In the genomic region with DNA sequence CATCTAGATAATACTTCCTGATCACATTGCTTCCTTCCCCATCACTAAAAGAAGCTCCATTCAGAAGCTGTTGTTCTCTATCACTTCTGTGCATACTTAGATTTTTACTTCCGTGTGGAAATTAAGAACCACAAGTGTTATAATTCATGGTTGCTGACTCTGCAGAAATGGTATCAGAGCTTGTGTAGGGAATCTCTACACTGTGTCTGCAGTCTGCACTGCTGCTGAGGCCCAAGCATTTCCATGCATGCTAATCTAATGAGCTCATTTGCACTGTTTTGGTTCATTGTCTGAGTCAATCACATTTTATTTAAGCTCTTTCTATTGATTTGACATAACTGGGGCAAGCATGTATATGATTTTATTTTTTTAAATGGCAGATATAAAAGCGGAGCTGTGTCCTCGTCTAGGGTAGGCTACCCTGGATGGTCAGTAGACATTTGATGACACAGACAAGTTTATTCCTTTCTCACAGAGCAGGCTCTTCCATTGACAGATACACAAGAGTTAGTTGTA, we compare ENCODE assay signal across 27 mouse cellular contexts.
DNase-seq lines count a peak whose midpoint lies in the region; ATAC-seq and TF ChIP-seq lines count a peak whose summit lies in the region.
"Had no signal": no experiment of that assay in that cellular context is flagged by ENCODE, and none has a peak within 500 bp of the region (broad histone marks: within the 10 kb centered on the region; RNA-seq: fewer than 3 reads in every experiment).

No protein-coding gene starts in this region.

- no peaks in the 10 kb centered on the region for H3K4me1 ChIP-seq in forebrain, embryonic 14.5 days (ENCODE audit: control insufficient read depth, insufficient read depth, low read length)
- no peaks in the 10 kb centered on the region for H3K4me1 ChIP-seq in forebrain, embryonic 10.5 days
- H3K4me1 ChIP-seq in CH12.LX (ENCODE audit: control insufficient read depth in 1 of 2, insufficient read depth in 2 of 2), result no peaks in the 10 kb centered on the region
- H3K4me1 ChIP-seq: embryonic facial prominence, embryonic 12.5 days; embryonic facial prominence, embryonic 15.5 days; forebrain, embryonic 12.5 days; heart, embryonic 12.5 days; heart, embryonic 15.5 days had no signal

- no peak for TF ChIP-seq RAD21 in CH12.LX (IDR thresholded peaks at IDR 0.05; ENCODE audit: low read depth, low read length)

- no peaks in the 10 kb centered on the region for H3K27me3 ChIP-seq in forebrain, embryonic 14.5 days (replicated peaks; ENCODE audit: control insufficient read depth, insufficient read depth, low read length)
- H3K27me3 ChIP-seq in forebrain, embryonic 10.5 days (ENCODE audit: poor library complexity, severe bottlenecking), result no peaks in the 10 kb centered on the region
- H3K27me3 ChIP-seq in CH12.LX (replicated peaks), result no peaks in the 10 kb centered on the region
- H3K27me3 ChIP-seq: embryonic facial prominence, embryonic 12.5 days; embryonic facial prominence, embryonic 15.5 days; forebrain, embryonic 12.5 days; heart, embryonic 12.5 days; heart, embryonic 15.5 days had no signal

- no peak overlapping the region for H3K9ac ChIP-seq in forebrain, embryonic 14.5 days (ENCODE audit: low read length)
- H3K9ac ChIP-seq in CH12.LX (ENCODE audit: insufficient read depth, low read depth), result no peak overlapping the region
- H3K9ac ChIP-seq: embryonic facial prominence, embryonic 12.5 days; embryonic facial prominence, embryonic 15.5 days; forebrain, embryonic 12.5 days; heart, embryonic 12.5 days; heart, embryonic 15.5 days; hindbrain, embryonic 14.5 days had no signal

- no peaks in the 10 kb centered on the region for H3K9me3 ChIP-seq in forebrain, embryonic 14.5 days (replicated peaks; ENCODE audit: control insufficient read depth, low read length)
- H3K9me3 ChIP-seq in forebrain, embryonic 10.5 days, result no peaks in the 10 kb centered on the region
- H3K9me3 ChIP-seq in CH12.LX (replicated peaks; ENCODE audit: low read length), result peaks cover 35% of the 10 kb centered on the region
- H3K9me3 ChIP-seq: embryonic facial prominence, embryonic 12.5 days; embryonic facial prominence, embryonic 15.5 days; forebrain, embryonic 12.5 days; heart, embryonic 12.5 days; heart, embryonic 15.5 days had no signal

- TF ChIP-seq POLR2A in CH12.LX (IDR thresholded peaks at IDR 0.05; ENCODE audit: low read depth, low read length), result no peak

- no peak for TF ChIP-seq EP300 in CH12.LX (IDR thresholded peaks at IDR 0.05; ENCODE audit: low read length)

- in situ Hi-C loops in CH12.LX (cut with MboI; ENCODE audit: low pct_ligation_motif_present, low pct_unique_long_range_greater_than_20kb, low sequenced_read_pairs), result no loop called here

- no peak overlapping the region for H3K4me3 ChIP-seq in forebrain, embryonic 14.5 days (ENCODE audit: low read depth, low read length)
- H3K4me3 ChIP-seq in forebrain, embryonic 10.5 days, result no peak overlapping the region
- no peak overlapping the region for H3K4me3 ChIP-seq in CH12.LX (replicated peaks in 1 of 3; ENCODE audit: low read depth in 2 of 3, low read length in 2 of 3, poor library complexity in 1 of 3)
- H3K4me3 ChIP-seq: embryonic facial prominence, embryonic 12.5 days; embryonic facial prominence, embryonic 15.5 days; forebrain, embryonic 12.5 days; heart, embryonic 12.5 days; heart, embryonic 15.5 days had no signal

- no peak overlapping the region for H3K27ac ChIP-seq in forebrain, embryonic 14.5 days (ENCODE audit: low read depth, low read length)
- H3K27ac ChIP-seq in forebrain, embryonic 10.5 days, result no peak overlapping the region
- no peak overlapping the region for H3K27ac ChIP-seq in CH12.LX (ENCODE audit: insufficient read depth, low read depth)
- H3K27ac ChIP-seq: embryonic facial prominence, embryonic 12.5 days; embryonic facial prominence, embryonic 15.5 days; forebrain, embryonic 12.5 days; heart, embryonic 15.5 days; hindbrain, embryonic 14.5 days; hindbrain, postnatal 0 days had no signal

- no peak for ATAC-seq in forebrain, embryonic 14.5 days
- ATAC-seq: hindbrain, postnatal 0 days; inflammation-experienced regulatory T-cells, adult 6 months; intestine, embryonic 16.5 days; Patski had no signal

- H3K36me3 ChIP-seq in forebrain, embryonic 14.5 days (ENCODE audit: control insufficient read depth, insufficient read depth, low read length), result no peaks in the 10 kb centered on the region
- H3K36me3 ChIP-seq in forebrain, embryonic 10.5 days (replicated peaks), result no peaks in the 10 kb centered on the region
- H3K36me3 ChIP-seq in CH12.LX (replicated peaks in 1 of 2; ENCODE audit: control insufficient read depth in 1 of 2, insufficient read depth in 1 of 2, low read length in 1 of 2), result no peaks in the 10 kb centered on the region
- H3K36me3 ChIP-seq: embryonic facial prominence, embryonic 12.5 days; embryonic facial prominence, embryonic 15.5 days; forebrain, embryonic 12.5 days; heart, embryonic 12.5 days; heart, embryonic 15.5 days had no signal

- H3K79me2 ChIP-seq in CH12.LX (replicated peaks; ENCODE audit: control insufficient read depth, extremely low read depth, insufficient read depth, poor library complexity, severe bottlenecking), result no peaks in the 10 kb centered on the region

- intact Hi-C loops in heart, postnatal 10 days (cut with DNase I), result no loop called here

- peak; percentile 3 for DNase-seq in forebrain, embryonic 14.5 days (ENCODE audit: low spot score)
- no peak for DNase-seq in forebrain, embryonic 10.5 days (ENCODE audit: extremely low spot score, low spot score)
- DNase-seq in CH12.LX (ENCODE audit: extremely low read depth), result no peak
- DNase-seq in Muller cell, postnatal 12 days (ENCODE audit: inconsistent ontology term), result peak; percentile 64
- DNase-seq in retina, embryonic 14.5 days (ENCODE audit: low spot score), result peak; percentile 69
- no peak for DNase-seq in lung, postnatal 25 days (ENCODE audit: low spot score)
- no peak for DNase-seq in cerebellum, postnatal 14 days
- no peak for DNase-seq in heart, postnatal 10 days
- DNase-seq: adrenal gland, postnatal 10 days; adrenal gland, postnatal 36 days; cerebellum, adult 11-12 months; cerebellum, adult 9-10 months; cerebellum, postnatal 25 days; gastrocnemius, postnatal 36 days; heart, postnatal 14 days; heart, postnatal 4 days; kidney, adult 18-20 months had no signal

- no peak overlapping the region for H3K4me2 ChIP-seq in forebrain, embryonic 14.5 days (ENCODE audit: low read length)
- H3K4me2 ChIP-seq in CH12.LX (ENCODE audit: insufficient read depth, low read depth, poor library complexity, severe bottlenecking), result no peak overlapping the region
- H3K4me2 ChIP-seq: embryonic facial prominence, embryonic 12.5 days; embryonic facial prominence, embryonic 15.5 days; forebrain, embryonic 12.5 days; heart, embryonic 12.5 days; heart, embryonic 15.5 days; hindbrain, embryonic 14.5 days had no signal

- TF ChIP-seq CTCF in CH12.LX (conservative IDR thresholded peaks at IDR 0.05 in 1 of 2, IDR thresholded peaks at IDR 0.05 in 1 of 2; ENCODE audit: low read depth in 2 of 2, low read length in 2 of 2), result no peak

- WGBS in forebrain, embryonic 14.5 days, result 84% methylated on average over 3 of the region's 3 CpGs
- 89% methylated on average over 3 of the region's 3 CpGs for WGBS in forebrain, embryonic 10.5 days

- dilution Hi-C loops in CH12.LX (cut with MboI; ENCODE audit: extremely low pct_ligation_motif_present, extremely low pct_unique_long_range_greater_than_20kb, low sequenced_read_pairs), result no loop called here

TF ChIP-seq in CH12.LX, 34 proteins besides CTCF, POLR2A, EP300 and RAD21:
- TF ChIP-seq MAFK (IDR thresholded peaks at IDR 0.05; ENCODE audit: insufficient replicate concordance, low read length) (0 out of 2 replicates have a peak, but pooled peaks have one; percentile 8), TCF12 (IDR thresholded peaks at IDR 0.05; ENCODE audit: low read depth, low read length) (no peak)

Comparison
In these comparisons a context has a peak if more than half of its experiments do, and no peak if none do; other contexts are left out.
1. DNase-seq: peak in forebrain, embryonic 14.5 days (single experiment), Muller cell, postnatal 12 days (single experiment) and retina, embryonic 14.5 days (single experiment); none in forebrain, embryonic 10.5 days (single experiment), CH12.LX (single experiment), lung, postnatal 25 days (single experiment), cerebellum, postnatal 14 days (0 of 2) and heart, postnatal 10 days (0 of 2).